Mouse (Mus musculus) heart, postnatal 10 days (tissue): ENCODE data around the gene Armc2. TPM values are rescaled to one million over a fixed set of nuclear protein-coding genes. Genes with fewer than 3 reads are reported as not detected.
"Not testable (repeated sequence)": the region's sequence is repeated elsewhere in the genome, so short reads cannot be mapped to it uniquely, and the experiment has no call there.

Source experiments
- DNase-seq, 2 experiments: peaks; one replicate each; pipeline ENCODE4 v3.0.0; 2021
- intact Hi-C: fragments of 180-260 bp; cut with DNase I; formaldehyde crosslinking; loops from one replicate; pipeline ENCODE4 v1.15.1; 2025
- total RNA-seq, 2 experiments: library from RNA; stranded (reverse); gene quantifications; 2 replicates each; pipeline ENCODE4 v1.2.3; 2021

The Armc2 gene
- total RNA-seq, 2 experiments from 2014 or later: 2.6 to 2.7 TPM

GRCm38 (mm10) chr10:41980772-41981383 lies 37.4 kb downstream of the Armc2 start:
- DNase-seq: peak; percentile 85 to 87
- intact Hi-C loops: loop anchor here (1.0 to 10.0 kb wide), 6 partner anchors 50 to 654 kb away; partner anchors contain the start of gene Foxo3

GRCm38 (mm10) chr10:41978403-41979234 lies 39.6 kb downstream of the Armc2 start:
- no peak for DNase-seq
- intact Hi-C loops: no loop called here

- intact Hi-C loops: no loop called here
- no peak for DNase-seq
Observed at GRCm38 (mm10) chr10:41972676-41973075, 45.6 kb downstream of the Armc2 start.

GRCm38 (mm10) chr10:41967915-41968635 lies 50.2 kb downstream of the Armc2 start:
- intact Hi-C loops: no loop called here
- no peak for DNase-seq

GRCm38 (mm10) chr10:41962725-41963124 lies 55.5 kb downstream of the Armc2 start:
- intact Hi-C loops: no loop called here
- no peak for DNase-seq

- intact Hi-C loops: loop anchor here (1.0 kb wide), 1 partner anchor 129 kb away; no protein-coding TSS in a partner anchor
- peak; percentile 37 to 54 for DNase-seq
Observed at GRCm38 (mm10) chr10:41959808-41960207, 58.4 kb downstream of the Armc2 start.

GRCm38 (mm10) chr10:41958677-41959274 lies 59.5 kb downstream of the Armc2 start:
- no peak for DNase-seq
- intact Hi-C loops: loop anchor here (1.0 kb wide), 1 partner anchor 127 kb away; no protein-coding TSS in a partner anchor

GRCm38 (mm10) chr10:41957421-41958225 lies 60.6 kb downstream of the Armc2 start:
- DNase-seq: no peak
- intact Hi-C loops: no loop called here

GRCm38 (mm10) chr10:41953528-41953864 lies 64.7 kb downstream of the Armc2 start:
- intact Hi-C loops: no loop called here
- no peak for DNase-seq

GRCm38 (mm10) chr10:41952850-41953527 lies 65.3 kb downstream of the Armc2 start:
- no peak for DNase-seq
- intact Hi-C loops: no loop called here

- intact Hi-C loops, DNase-seq: not testable (repeated sequence)
Observed at GRCm38 (mm10) chr10:41952354-41952753, 65.9 kb downstream of the Armc2 start.

GRCm38 (mm10) chr10:41939090-41939489 lies 79.2 kb downstream of the Armc2 start:
- DNase-seq: no peak
- intact Hi-C loops: no loop called here

- intact Hi-C loops: no loop called here
- DNase-seq: peak; percentile 35 to 37
Observed at GRCm38 (mm10) chr10:41937176-41937575, 81.1 kb downstream of the Armc2 start.

GRCm38 (mm10) chr10:41936100-41936499 lies 82.1 kb downstream of the Armc2 start:
- intact Hi-C loops: no loop called here
- DNase-seq: peak; percentile 65 to 67

GRCm38 (mm10) chr10:41935476-41935829 lies 82.8 kb downstream of the Armc2 start:
- DNase-seq: no peak
- intact Hi-C loops: loop anchor here (2.0 kb wide), 1 partner anchor 47 kb away; no protein-coding TSS in a partner anchor

- DNase-seq: peak; percentile 95
- intact Hi-C loops: loop anchor here (2.0 kb wide), 1 partner anchor 46 kb away; no protein-coding TSS in a partner anchor
Observed at GRCm38 (mm10) chr10:41934633-41935475, 83.4 kb downstream of the Armc2 start.

GRCm38 (mm10) chr10:41933536-41933935 lies 84.7 kb downstream of the Armc2 start:
- intact Hi-C loops: no loop called here
- DNase-seq: peak; percentile 73 to 82

- intact Hi-C loops: no loop called here
Observed at GRCm38 (mm10) chr10:41932943-41933342, 85.3 kb downstream of the Armc2 start.

More at GRCm38 (mm10) chr10:41932943-41933342, 85.3 kb downstream of the Armc2 start:
- peak; percentile 18 to 20 for DNase-seq
